Mouse (Mus musculus): Measurements from ENCODE around the gene Daglb. TPM values are rescaled to one million over a fixed set of nuclear protein-coding genes. Genes with fewer than 3 reads are reported as not detected.

Daglb gene
- total RNA-seq (2021) = 10 to 100 TPM; 13.4 to 13.5 TPM
- long read RNA-seq, experiment 1, full-length matches to known transcripts = 23 of 36 reads
- long read RNA-seq, experiment 1, partial matches to known transcripts = 7 of 36 reads
- long read RNA-seq, experiment 1, other reads (novel, unspliced or antisense) = 6 of 36 reads
- long read RNA-seq, experiment 2, full-length matches to known transcripts = 32 of 55 reads
- long read RNA-seq, experiment 2, partial matches to known transcripts = 13 of 55 reads
- long read RNA-seq, experiment 2, other reads (novel, unspliced or antisense) = 10 of 55 reads

GRCm38 (mm10) chr5:143464100-143464756, at the start of gene Daglb:
Daglb (plus strand) TSS chr5:143464584.
- DNase-seq (ENCODE audit: low spot score in 2 of 2) = peak; percentile 63 to 77

GRCm38 (mm10) chr5:143421484-143421883, 42.9 kb upstream of the Daglb start:
- DNase-seq (ENCODE audit: low spot score in 2 of 2) = no peak

DNA sequence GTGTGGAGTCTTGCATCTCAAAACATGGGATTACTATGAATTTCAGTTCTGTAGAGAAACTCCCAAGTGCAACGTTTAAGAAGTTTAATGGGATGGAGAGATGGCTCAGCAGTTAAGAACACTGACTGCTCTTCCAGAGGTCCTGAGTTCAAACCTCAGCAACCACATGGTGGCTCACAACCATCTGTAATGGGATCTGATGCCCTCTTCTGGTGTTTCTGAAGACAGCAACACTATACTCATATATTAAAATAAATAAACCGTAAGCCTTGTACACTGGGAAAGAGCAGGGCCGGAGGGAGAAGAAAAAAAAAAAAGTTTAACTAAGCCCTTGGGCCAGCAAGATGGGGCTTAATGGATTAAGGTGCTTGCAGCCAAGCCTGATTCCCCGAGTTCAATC, 41.4 kb upstream of the Daglb start:
- DNase-seq (ENCODE audit: low spot score in 2 of 2) = no peak

DNA sequence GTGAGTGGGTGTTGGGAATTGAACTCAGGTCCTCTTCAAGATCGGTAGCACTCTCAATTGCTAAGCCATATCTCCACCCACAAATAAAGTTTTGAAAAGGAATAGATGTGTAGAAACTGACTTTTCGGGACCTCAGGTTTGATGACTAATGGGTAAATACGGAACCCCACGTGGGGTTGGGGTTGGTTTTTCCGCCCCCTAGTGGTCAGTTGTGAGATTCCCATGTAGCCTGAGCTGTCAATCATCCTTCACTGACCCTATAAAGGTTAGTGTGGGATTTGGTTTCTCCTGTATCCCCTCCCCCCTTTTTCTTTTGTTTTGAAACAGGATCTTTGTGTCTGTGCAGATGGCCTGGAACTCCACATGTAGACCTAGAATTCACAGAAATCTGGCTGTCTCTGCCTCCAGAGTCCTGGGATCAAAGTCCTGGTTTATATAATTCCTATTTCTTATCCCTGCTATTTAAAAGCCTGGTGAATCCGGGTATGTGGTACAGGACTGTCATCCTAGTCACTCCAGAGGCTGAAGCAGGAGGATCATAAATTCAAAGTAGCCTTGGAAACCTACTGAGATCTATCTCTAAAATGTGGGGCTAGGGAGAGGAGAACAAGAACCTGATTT, 40.4 kb upstream of the Daglb start:
- peak in 1 of 2 experiments; percentile 45 for DNase-seq (ENCODE audit: low spot score in 2 of 2)

- DNase-seq (ENCODE audit: low spot score in 2 of 2) = peak; percentile 46 to 62
Measured at GRCm38 (mm10) chr5:143434421-143434820, 30.0 kb upstream of the Daglb start.

DNA sequence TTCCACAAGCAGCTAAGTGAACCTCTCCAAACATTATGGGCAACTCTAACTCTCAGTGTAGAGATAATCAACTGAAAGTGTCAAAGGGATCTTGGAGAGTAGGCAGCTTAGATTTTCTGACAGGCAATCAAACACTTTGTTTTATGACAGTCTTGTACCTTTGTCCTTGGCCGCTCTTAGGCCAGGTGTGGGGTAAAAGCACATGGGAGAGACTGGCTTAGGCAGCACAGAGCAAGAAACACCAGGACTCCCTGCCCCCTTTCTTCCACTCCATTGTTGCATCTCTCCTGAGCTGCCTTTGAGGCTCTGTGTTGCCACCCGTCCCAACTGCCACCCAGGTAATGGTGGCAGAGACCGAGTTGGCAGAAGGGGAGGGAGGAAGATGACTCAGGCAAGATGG, 23.1 kb upstream of the Daglb start:
- DNase-seq (ENCODE audit: low spot score in 2 of 2) = no peak

DNA sequence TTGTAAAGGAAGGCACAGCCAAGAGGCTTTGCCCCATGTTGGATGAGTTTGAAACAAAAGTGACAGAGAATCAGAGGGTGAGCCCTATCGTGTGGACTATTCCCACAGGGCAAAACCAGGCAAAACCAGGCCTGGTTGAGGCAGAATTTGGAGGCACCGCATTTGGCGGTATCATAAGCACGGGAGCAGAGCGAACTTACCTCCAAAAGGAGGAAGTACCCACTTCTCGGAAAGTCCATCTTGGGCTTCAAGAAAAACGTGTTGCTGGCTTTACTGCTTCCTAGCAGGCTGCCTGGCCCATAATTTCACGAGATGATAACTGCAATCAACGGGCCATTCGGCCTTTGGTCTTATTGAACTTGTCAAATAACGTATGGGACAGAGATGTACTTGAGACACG, 22.6 kb upstream of the Daglb start:
- no peak for DNase-seq (ENCODE audit: low spot score in 2 of 2)

GRCm38 (mm10) chr5:143463671-143464070, 713 bp upstream of the Daglb start:
- DNase-seq (ENCODE audit: low spot score in 2 of 2) = no peak

GRCm38 (mm10) chr5:143464757-143465118, 354 bp downstream of the Daglb start:
- no peak for DNase-seq (ENCODE audit: low spot score in 2 of 2)

DNA sequence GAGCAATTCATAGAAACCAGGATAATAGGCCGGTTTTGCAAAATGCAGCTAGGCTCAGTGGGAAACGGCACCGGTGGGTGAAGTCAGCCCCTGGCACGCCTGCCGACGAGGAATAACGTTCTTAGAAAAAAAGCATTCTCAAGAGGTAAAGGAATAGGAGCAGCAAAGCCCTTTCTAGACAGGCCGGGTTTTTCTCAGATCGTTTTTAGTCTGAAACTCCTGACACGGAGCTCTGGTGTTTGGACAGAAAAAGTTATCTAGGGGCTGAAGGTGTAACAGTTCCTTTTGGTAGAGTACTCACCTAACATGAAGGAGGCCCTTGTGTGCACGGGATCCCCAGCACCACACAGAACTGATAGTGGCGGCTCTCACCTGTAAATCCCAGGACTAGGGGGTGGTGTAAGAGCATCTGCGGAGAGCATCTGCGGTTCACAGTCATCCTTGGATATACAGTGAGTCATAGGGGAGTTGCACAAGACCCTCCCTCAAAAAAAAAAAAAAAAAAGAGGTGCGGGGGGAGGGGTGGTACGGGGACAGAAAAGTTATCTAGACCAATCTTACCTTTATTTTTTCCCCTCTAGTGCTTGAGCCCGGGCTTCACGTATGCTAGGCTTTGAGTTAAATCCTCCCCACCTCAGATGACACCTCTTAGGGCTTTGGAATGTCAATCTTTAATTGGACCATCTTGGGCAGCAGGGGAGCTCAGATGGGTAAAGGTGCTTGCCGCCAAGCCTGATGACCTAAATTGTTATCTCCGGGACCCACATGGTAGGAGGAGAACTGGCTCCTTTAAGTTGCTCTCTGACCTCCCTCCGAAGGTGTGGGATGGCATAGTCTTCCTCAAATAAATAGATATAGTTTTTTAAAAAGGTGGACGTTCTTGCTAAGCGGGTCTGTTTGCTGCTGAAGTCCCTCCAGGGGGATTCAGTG, 1.0 kb downstream of the Daglb start:
- no peak for DNase-seq (ENCODE audit: low spot score in 2 of 2)

GRCm38 (mm10) chr5:143466891-143467669, 2.7 kb downstream of the Daglb start:
- DNase-seq (ENCODE audit: low spot score in 2 of 2) = no peak

GRCm38 (mm10) chr5:143467931-143468330, 3.5 kb downstream of the Daglb start:
- no peak for DNase-seq (ENCODE audit: low spot score in 2 of 2)

DNA sequence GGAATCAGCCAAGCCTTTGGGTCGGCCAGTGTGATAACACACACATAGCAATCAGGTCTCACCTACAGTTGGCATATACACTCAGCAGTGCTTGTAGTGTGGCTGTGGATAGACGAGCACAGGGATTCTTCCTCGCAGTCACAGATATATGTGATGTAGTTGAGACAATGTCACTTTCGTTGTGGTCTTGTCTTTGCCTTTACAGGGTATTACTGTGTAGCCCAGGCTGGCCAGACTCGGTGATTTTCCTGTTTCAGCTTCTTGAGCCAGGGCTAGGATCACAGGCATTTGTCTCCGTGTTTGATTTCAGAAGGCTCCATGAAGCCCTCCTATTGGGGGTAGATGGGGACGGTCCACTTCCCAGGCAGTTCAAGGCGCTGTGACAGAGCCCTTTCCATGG, 5.2 kb downstream of the Daglb start:
- no peak for DNase-seq (ENCODE audit: low spot score in 2 of 2)

DNA sequence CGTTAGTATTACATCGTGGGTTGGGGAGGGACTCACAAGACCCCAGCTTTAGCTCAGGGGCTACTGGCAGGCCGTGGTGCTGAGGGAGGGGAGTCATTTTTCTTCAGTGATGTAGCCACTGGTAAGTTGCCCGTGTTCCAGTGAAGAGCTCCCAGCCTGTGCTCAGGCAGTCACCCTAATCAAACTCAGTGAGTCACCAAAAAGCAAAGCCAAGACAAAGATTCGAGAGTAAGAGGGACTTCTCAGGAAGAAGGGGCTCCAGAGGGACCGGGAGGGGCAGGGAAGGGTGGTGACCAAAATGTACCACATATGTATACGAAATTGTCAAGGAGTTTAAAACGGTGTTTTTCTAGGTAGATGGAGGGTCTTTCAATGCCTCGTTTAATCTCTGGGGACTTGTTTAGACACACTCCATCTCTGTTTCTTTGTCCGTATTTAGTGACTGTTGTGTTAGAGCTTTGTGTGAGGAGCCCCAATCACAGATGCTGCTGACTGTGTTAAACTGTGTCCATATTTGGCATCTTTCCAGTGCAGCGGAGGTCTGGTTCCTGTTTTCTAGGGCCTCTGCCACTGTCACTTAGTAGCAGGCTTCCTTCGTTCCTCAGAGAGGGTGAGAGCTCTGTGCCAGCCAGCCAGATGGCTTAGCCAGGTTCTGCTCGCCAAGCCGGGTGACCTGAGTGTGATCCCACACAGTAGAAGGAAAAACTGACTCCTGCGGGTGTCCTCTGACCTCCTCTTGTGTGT, 6.2 kb downstream of the Daglb start:
- DNase-seq (ENCODE audit: low spot score in 2 of 2) = no peak

DNA sequence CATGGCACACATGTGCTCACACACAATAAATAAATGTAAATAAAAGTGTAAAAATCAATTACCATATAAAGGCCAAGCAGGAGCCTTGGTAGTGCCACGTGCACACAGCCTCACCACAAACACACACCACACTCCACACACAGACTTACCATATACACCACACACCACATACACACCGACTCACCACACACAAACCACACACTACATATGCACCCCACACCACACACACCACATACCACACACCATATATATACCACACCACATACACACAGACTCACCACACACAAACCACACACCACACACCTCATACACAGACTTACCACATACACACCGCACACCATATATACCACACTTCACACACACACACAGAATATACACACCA, 6.8 kb downstream of the Daglb start:
- no peak for DNase-seq (ENCODE audit: low spot score in 2 of 2)

- DNase-seq (ENCODE audit: low spot score in 2 of 2) = no peak
Measured at GRCm38 (mm10) chr5:143471953-143472618, 7.7 kb downstream of the Daglb start.

GRCm38 (mm10) chr5:143475153-143475844, 10.9 kb downstream of the Daglb start:
- no peak for DNase-seq (ENCODE audit: low spot score in 2 of 2)

GRCm38 (mm10) chr5:143476013-143476412, 11.6 kb downstream of the Daglb start:
- no peak for DNase-seq (ENCODE audit: low spot score in 2 of 2)

DNA sequence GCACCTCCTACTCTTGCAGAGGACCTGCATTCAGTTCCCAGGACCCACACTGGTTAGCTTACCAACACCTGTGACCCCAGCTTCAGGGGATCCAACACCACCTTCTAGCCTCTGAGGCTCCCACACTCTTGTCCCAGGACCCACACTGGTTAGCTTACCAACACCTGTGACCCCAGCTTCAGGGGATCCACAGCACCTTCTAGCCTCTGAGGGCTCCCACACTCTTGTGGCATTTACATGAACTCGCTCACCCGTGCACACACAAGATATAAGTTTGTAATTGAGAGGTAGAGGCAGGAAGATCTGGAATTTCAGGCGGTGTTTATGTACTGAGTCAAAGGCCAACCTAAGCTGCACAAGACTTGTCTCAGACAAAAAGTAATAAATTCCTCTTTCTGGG, 13.5 kb downstream of the Daglb start:
- DNase-seq (ENCODE audit: low spot score in 2 of 2) = no peak

Data from adrenal gland, postnatal 4 days (tissue).